Mouse (Mus musculus) heart, postnatal 36 days (tissue): ENCODE measurements around the gene Tnks2. TPM values are rescaled to one million over a fixed set of nuclear protein-coding genes. Genes with fewer than 3 reads are reported as not detected.

ENCODE experiments used
- DNase-seq, 2 experiments: peaks; one replicate each; pipeline ENCODE4 v3.0.0; 2021 to 2022
- intact Hi-C: fragments of 180-260 bp; cut with DNase I; formaldehyde crosslinking; loops from one replicate; pipeline ENCODE4 v1.15.1; 2025
- total RNA-seq, 2 experiments: library from RNA; stranded (reverse); gene quantifications; 2 replicates each; pipeline ENCODE4 v1.2.3; 2021

The Tnks2 gene
- total RNA-seq, 2 experiments from 2014 or later, result 79.1 to 83.4 TPM

DNA sequence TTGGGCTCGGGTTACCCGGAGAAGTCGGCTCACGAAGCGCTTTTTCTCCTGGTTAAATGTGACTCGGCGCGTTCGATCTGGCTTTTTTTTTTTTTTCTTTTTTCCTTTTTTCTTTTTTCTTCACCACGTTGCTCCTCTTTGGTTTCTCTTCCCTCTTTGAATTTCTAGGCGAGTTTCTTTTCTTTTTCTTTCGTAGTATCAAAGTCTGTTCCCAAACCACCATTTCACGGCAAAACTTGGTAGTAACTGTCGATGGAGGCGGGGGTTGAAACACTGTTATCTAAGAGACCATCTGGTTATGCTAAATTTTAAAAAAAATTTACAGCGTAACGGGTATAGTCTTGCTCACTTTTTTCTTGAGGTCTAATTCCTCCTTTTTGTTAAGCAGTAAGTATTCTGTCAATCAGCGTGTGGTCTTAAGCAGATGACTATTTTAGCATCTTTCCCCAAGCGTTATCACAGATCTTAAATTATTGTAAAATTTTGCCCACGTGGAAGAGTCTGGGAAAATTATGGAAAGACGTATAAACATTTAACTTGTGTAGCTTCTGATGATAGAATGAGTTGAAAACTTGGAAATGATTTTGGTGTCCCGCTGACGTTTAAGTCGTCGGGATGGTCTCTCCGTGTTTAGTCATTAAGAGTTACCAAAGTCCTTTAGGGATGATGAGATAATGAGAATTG lies 92.7 kb downstream of the Tnks2 start:
- intact Hi-C loops, result loop anchor here (5.0 to 10.0 kb wide), 3 partner anchors 189 to 452 kb away; partner anchors contain the start of genes Cpeb3, March5 and Ppp1r3c
- no peak for DNase-seq

DNA sequence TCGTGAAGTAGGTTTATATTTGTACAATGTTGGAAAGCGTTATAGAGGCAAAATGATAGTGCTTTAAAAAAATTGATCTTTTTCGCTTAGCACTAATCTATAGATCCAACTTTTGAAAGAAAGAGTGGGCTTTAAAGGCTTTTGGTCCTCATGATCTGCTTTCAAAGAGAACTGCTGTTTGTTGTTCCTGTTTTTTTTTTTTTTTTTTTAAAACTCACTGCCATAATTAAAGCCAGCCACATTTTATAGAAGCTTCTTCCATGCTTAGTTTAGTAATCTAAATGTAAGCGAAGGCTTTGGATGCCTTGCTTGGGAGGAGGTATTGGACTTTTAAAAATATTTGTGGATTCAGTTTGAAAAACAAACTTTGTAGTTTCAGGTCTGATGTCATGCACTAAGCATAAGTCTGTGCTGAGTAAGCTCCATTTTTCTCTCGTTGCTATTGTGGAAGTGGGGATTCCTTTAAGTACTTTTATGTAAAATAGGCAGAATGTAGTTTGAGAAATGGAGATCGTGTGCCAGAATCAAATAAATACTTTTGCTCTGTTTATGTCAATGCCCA lies 93.8 kb downstream of the Tnks2 start:
- DNase-seq, result no peak
- intact Hi-C loops, result loop anchor here (5.0 to 10.0 kb wide), 3 partner anchors 191 to 453 kb away; partner anchors contain the start of genes Cpeb3, March5 and Ppp1r3c

DNA sequence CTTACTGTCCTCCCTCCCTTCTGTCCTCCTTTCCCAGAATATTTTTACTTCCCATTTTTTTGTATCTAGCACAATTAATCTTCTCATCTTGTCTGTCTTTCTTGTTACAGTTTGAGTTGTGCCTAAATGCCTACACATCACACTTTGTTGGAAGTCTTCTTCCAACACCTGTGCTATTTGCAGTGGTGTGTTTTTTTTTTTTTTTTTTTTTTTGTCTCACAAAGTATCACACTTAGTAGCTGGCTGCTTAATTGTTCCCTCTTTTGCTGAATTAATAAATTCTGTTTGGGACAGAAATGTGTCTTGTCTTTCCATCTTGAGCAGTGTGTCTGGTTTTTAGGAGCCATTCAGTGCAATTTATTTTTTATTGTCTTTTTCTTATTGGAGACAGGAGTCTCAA lies 95.8 kb downstream of the Tnks2 start:
- DNase-seq, result no peak

DNA sequence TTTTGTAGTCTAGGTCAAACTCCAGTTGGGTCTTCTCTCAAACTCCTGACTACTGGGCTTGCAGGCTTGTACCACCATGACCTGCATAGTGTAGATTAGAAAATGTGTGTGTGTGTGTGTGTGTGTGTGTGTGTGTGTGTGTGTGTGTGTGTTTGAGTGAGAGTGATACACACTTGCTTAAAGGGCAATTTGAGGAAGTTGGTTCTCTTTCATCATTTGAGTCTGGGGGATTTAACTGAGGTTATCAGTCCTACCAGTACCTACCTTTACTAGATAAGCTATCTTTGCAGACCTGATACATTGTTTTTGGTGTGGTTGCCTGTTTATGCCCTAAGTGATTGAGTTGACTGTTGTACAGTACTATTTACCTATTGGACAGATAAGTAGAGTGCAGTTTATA lies 98.1 kb downstream of the Tnks2 start:
- no peak for DNase-seq
- intact Hi-C loops, result no loop called here

More for the DNA sequence above, 95.8 kb downstream of the Tnks2 start:
- intact Hi-C loops, result loop anchor here (5.0 to 10.0 kb wide), 3 partner anchors 193 to 455 kb away; partner anchors contain the start of genes Cpeb3, March5 and Ppp1r3c

DNA sequence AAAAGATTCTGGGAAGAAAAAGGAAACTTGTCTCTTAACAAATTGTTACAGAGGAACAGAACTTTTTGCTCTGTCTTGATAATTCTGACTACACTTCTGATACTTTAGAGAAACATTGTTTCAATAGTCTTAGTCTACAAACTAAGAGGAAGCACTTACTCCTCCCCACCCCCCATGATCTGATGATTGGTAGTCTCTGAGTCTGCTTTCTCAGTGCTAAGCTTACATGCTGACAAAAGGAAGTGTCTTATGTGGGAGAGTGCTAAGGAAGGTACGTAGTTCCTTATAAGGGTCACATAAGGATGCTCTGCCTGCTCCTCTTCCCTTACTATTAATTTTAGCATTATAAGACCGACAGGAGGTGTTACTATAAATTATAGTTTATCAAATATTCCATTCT lies 98.6 kb downstream of the Tnks2 start:
- no peak for DNase-seq
- intact Hi-C loops, result no loop called here

DNA sequence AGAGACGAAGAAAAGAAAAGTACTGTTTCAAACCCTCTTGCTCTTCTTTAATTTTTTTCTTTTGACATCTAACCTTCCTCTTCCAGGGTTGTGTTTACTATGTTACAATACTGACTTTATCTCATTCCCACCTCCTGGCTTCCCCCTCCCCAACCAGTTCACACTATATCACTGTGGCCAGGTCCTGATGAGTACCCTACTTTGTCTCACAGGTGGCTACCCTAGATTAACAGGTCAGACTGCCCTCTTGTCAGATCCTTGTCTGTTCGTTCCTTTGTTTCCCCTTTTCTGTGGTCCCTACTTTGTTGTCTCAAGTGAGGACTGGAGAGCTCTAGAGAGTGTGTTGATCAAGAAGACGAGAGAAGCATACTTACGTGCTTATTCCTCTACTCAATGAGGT lies 102.3 kb downstream of the Tnks2 start:
- DNase-seq, result no peak
- intact Hi-C loops, result no loop called here

DNA sequence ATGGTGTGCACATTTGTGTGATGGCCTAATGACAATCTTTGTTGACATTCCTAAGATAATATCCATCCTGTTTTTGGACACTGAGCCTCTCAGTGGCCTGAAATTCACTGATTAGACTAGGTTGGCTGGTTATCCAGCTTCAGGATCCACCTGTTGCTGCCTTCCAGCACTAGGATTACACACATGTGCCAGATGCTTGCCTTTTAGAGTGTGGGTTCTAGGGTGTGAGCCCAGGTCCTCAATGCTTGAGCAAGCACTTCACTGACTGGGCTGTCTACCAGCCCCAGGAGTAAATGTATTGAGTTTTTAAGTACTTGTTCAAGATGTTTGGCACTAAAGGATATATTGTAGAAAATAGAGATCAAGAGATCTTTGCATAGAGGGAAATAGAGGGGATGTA lies 104.0 kb downstream of the Tnks2 start:
- intact Hi-C loops, result no loop called here
- DNase-seq, result no peak

DNA sequence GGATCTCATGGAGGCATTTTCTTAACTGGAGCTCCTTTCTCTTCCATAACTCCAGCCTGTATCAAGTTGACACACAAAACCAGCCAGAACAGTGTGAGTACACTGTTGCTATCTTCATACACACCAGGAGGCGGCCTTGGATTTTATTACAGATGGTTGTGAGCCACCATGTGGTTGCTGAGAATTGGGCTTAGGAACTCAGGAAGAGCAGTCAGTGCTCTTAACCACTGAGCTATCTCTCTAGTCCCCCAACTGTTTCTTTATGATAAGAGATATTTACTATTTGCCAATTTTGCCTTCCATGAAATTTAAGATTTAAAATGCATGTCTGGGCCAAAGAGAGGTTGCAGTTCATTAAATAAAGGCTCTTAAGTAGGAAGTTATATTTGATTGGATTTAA lies 106.0 kb downstream of the Tnks2 start:
- no peak for DNase-seq
- intact Hi-C loops, result no loop called here

Other genes starting within 250 kb of the Tnks2 start
- gene Ppp1r3c, start 97.6 kb upstream of the Tnks2 start, total RNA-seq, result 100 to 1,000 TPM in 1 of 2 experiments, 10 to 100 TPM in 1; 65.8 to 116 TPM
- 1 to 10 TPM; 1.3 to 2.9 TPM for gene Fgfbp3, start 85.4 kb downstream of the Tnks2 start, total RNA-seq
- gene Btaf1, start 91.8 kb downstream of the Tnks2 start, total RNA-seq, result 10 to 100 TPM; 10.3 to 10.9 TPM